Mouse (Mus musculus): ENCODE data around the gene Ddx3x. TPM values are rescaled to one million over a fixed set of nuclear protein-coding genes. Genes with fewer than 3 reads are reported as not detected.
"Not testable (repeated sequence)": the region's sequence is repeated elsewhere in the genome, so short reads cannot be mapped to it uniquely, and the experiment has no call there.

Ddx3x gene
- polyA plus RNA-seq, 1 experiment, result 41.4 TPM

GRCm38 (mm10) chrX:13282089-13282850, 1.5 kb downstream of the Ddx3x start:
- TF ChIP-seq POLR2A (IDR thresholded peaks at IDR 0.05; ENCODE audit: low read depth, low read length), result no peak
- TF ChIP-seq CTCF (conservative IDR thresholded peaks at IDR 0.05; ENCODE audit: insufficient read depth, insufficient read length, low read depth, low read length), result no peak
- Histone ChIP-seq H3K27me3 (replicated peaks; ENCODE audit: control insufficient read depth, insufficient read depth, low read length) (no peaks in the 10 kb centered on the region), H3K4me1 (ENCODE audit: control insufficient read depth, insufficient read depth, low read length) (no peaks in the 10 kb centered on the region; the same call in 1 of the 2 replicates), H3K27ac (ENCODE audit: insufficient read depth, low read depth, low read length) (peak overlapping the region; percentile 74), H3K36me3 (ENCODE audit: control insufficient read depth, insufficient read depth, low read length) (peaks cover 1% of the 10 kb centered on the region; the same call in 1 of the 2 replicates), H3K4me3 (ENCODE audit: insufficient read depth, low read depth, low read length) (peak overlapping the region; percentile 59)
- under 1% methylated on average over 16 of the region's 16 CpGs for WGBS
- peak; percentile 26 for DNase-seq

- Histone ChIP-seq H3K4me1 (ENCODE audit: control insufficient read depth, insufficient read depth, low read length) (no peaks in the 10 kb centered on the region; the same call in 1 of the 2 replicates), H3K4me3 (ENCODE audit: insufficient read depth, low read depth, low read length) (no peak overlapping the region), H3K27me3 (replicated peaks; ENCODE audit: control insufficient read depth, insufficient read depth, low read length) (no peaks in the 10 kb centered on the region), H3K27ac (ENCODE audit: insufficient read depth, low read depth, low read length) (no peak overlapping the region), H3K36me3 (ENCODE audit: control insufficient read depth, insufficient read depth, low read length) (peaks cover 12% of the 10 kb centered on the region)
- DNase-seq, result no peak
- TF ChIP-seq POLR2A (IDR thresholded peaks at IDR 0.05; ENCODE audit: low read depth, low read length), result no peak
- TF ChIP-seq CTCF (conservative IDR thresholded peaks at IDR 0.05; ENCODE audit: insufficient read depth, insufficient read length, low read depth, low read length), result no peak
- 48% methylated on average over 4 of the region's 4 CpGs for WGBS
Measured at GRCm38 (mm10) chrX:13285772-13286171, 5.0 kb downstream of the Ddx3x start.

- TF ChIP-seq CTCF (conservative IDR thresholded peaks at IDR 0.05; ENCODE audit: insufficient read depth, insufficient read length, low read depth, low read length) (no peak), POLR2A (IDR thresholded peaks at IDR 0.05; ENCODE audit: low read depth, low read length) (no peak)
- 47% methylated on average over 6 of the region's 6 CpGs for WGBS
- H3K27ac ChIP-seq (ENCODE audit: insufficient read depth, low read depth, low read length), result no peak overlapping the region
- H3K36me3 ChIP-seq (ENCODE audit: control insufficient read depth, insufficient read depth, low read length), result peaks cover 8% of the 10 kb centered on the region; the same call in 1 of the 2 replicates
- H3K4me3 ChIP-seq (ENCODE audit: insufficient read depth, low read depth, low read length), result no peak overlapping the region
- no peaks in the 10 kb centered on the region; the same call in 1 of the 2 replicates for H3K4me1 ChIP-seq (ENCODE audit: control insufficient read depth, insufficient read depth, low read length)
- no peak for DNase-seq
- H3K27me3 ChIP-seq (replicated peaks; ENCODE audit: control insufficient read depth, insufficient read depth, low read length), result no peaks in the 10 kb centered on the region
Measured at GRCm38 (mm10) chrX:13294505-13295228, 13.9 kb downstream of the Ddx3x start.

GRCm38 (mm10) chrX:13295229-13295571, 14.4 kb downstream of the Ddx3x start:
- H3K36me3 ChIP-seq (ENCODE audit: control insufficient read depth, insufficient read depth, low read length), result peaks cover 5% of the 10 kb centered on the region; the same call in 1 of the 2 replicates
- no peak for DNase-seq
- no peak overlapping the region for H3K27ac ChIP-seq (ENCODE audit: insufficient read depth, low read depth, low read length)
- TF ChIP-seq POLR2A (IDR thresholded peaks at IDR 0.05; ENCODE audit: low read depth, low read length), result no peak
- TF ChIP-seq CTCF (conservative IDR thresholded peaks at IDR 0.05; ENCODE audit: insufficient read depth, insufficient read length, low read depth, low read length), result no peak
- no peaks in the 10 kb centered on the region; the same call in 1 of the 2 replicates for H3K4me1 ChIP-seq (ENCODE audit: control insufficient read depth, insufficient read depth, low read length)
- H3K27me3 ChIP-seq (replicated peaks; ENCODE audit: control insufficient read depth, insufficient read depth, low read length), result no peaks in the 10 kb centered on the region
- no peak overlapping the region for H3K4me3 ChIP-seq (ENCODE audit: insufficient read depth, low read depth, low read length)

GRCm38 (mm10) chrX:13296241-13296640, 15.5 kb downstream of the Ddx3x start:
- not testable (repeated sequence) for H3K27ac ChIP-seq (ENCODE audit: insufficient read depth, low read depth, low read length); H3K4me1 ChIP-seq (ENCODE audit: control insufficient read depth, insufficient read depth, low read length); H3K4me3 ChIP-seq (ENCODE audit: insufficient read depth, low read depth, low read length); H3K36me3 ChIP-seq (ENCODE audit: control insufficient read depth, insufficient read depth, low read length); H3K27me3 ChIP-seq (replicated peaks; ENCODE audit: control insufficient read depth, insufficient read depth, low read length)
- DNase-seq, result peak; percentile 29
- 24% methylated on average over 4 of the region's 4 CpGs for WGBS

- Histone ChIP-seq H3K4me1 (ENCODE audit: control insufficient read depth, insufficient read depth, low read length) (no peaks in the 10 kb centered on the region), H3K4me3 (ENCODE audit: insufficient read depth, low read depth, low read length) (no peak overlapping the region), H3K27me3 (replicated peaks; ENCODE audit: control insufficient read depth, insufficient read depth, low read length) (no peaks in the 10 kb centered on the region), H3K27ac (ENCODE audit: insufficient read depth, low read depth, low read length) (no peak overlapping the region), H3K36me3 (ENCODE audit: control insufficient read depth, insufficient read depth, low read length) (no peaks in the 10 kb centered on the region)
- 78% methylated on average over 3 of the region's 3 CpGs for WGBS
- DNase-seq, result no peak
- TF ChIP-seq POLR2A (IDR thresholded peaks at IDR 0.05; ENCODE audit: low read depth, low read length) (no peak), CTCF (conservative IDR thresholded peaks at IDR 0.05; ENCODE audit: insufficient read depth, insufficient read length, low read depth, low read length) (no peak)
Measured at GRCm38 (mm10) chrX:13306190-13306589, 25.4 kb downstream of the Ddx3x start.

GRCm38 (mm10) chrX:13311396-13311795, 30.6 kb downstream of the Ddx3x start:
- Histone ChIP-seq H3K4me1 (ENCODE audit: control insufficient read depth, insufficient read depth, low read length) (no peaks in the 10 kb centered on the region), H3K27me3 (replicated peaks; ENCODE audit: control insufficient read depth, insufficient read depth, low read length) (no peaks in the 10 kb centered on the region), H3K27ac (ENCODE audit: insufficient read depth, low read depth, low read length) (no peak overlapping the region), H3K36me3 (ENCODE audit: control insufficient read depth, insufficient read depth, low read length) (no peaks in the 10 kb centered on the region), H3K4me3 (ENCODE audit: insufficient read depth, low read depth, low read length) (no peak overlapping the region)
- TF ChIP-seq CTCF (conservative IDR thresholded peaks at IDR 0.05; ENCODE audit: insufficient read depth, insufficient read length, low read depth, low read length), result no peak
- no peak for TF ChIP-seq POLR2A (IDR thresholded peaks at IDR 0.05; ENCODE audit: low read depth, low read length)
- 66% methylated on average over 4 of the region's 4 CpGs for WGBS
- no peak for DNase-seq

Data from kidney, adult 2 months (tissue).